Mouse (Mus musculus) forebrain, embryonic 14.5 days (tissue): Measurements from ENCODE around the gene Dnajc3. TPM values are rescaled to one million over a fixed set of nuclear protein-coding genes. Genes with fewer than 3 reads are reported as not detected.

Source experiments
- ATAC-seq: fragments of 200-750 bp; cut with Nextera tagmentation; 2 replicates; pipeline ENCODE4 v1.8.0; 2017; ENCODE audit warnings: mild to moderate bottlenecking, moderate library complexity
- DNase-seq: peaks from one replicate; pipeline ENCODE4 v3.0.0-alpha.2; 2015; ENCODE audit warnings: low spot score
- H3K27ac ChIP-seq: fragments of 300-500 bp; sonication (generic); 2 replicates; pipeline ENCODE4 v1.5.1; 2014; ENCODE audit warnings: low read depth, mild to moderate bottlenecking, control low read depth, low read length, moderate library complexity
- H3K27me3 ChIP-seq: fragments of 300-500 bp; sonication (generic); replicated peaks from 2 replicates; pipeline ENCODE4 v1.6.1; 2014; ENCODE audit warnings: low read length, control low read depth, mixed read lengths; ENCODE audit not compliant: control insufficient read depth, insufficient read depth
- H3K36me3 ChIP-seq: fragments of 300-500 bp; sonication (generic); 2 replicates; pipeline ENCODE4 v1.6.1; 2014; ENCODE audit warnings: low read length, control low read depth; ENCODE audit not compliant: control insufficient read depth, insufficient read depth
- H3K4me1 ChIP-seq: fragments of 300-500 bp; sonication (generic); 2 replicates; pipeline ENCODE4 v1.6.1; 2014; ENCODE audit warnings: antibody characterized with exemption, low read length, control low read depth; ENCODE audit not compliant: control insufficient read depth, insufficient read depth
- H3K4me2 ChIP-seq: fragments of 300-500 bp; sonication (generic); 2 replicates; pipeline ENCODE4 v1.6.1; 2014; ENCODE audit warnings: mild to moderate bottlenecking, control low read depth, low read length
- H3K4me3 ChIP-seq: fragments of 300-500 bp; sonication (generic); 2 replicates; pipeline ENCODE4 v1.5.1; 2014; ENCODE audit warnings: low read depth, low read length, control low read depth
- H3K9ac ChIP-seq: fragments of 300-500 bp; sonication (generic); 2 replicates; pipeline ENCODE4 v1.6.1; 2014; ENCODE audit warnings: mild to moderate bottlenecking, low read length, control low read depth, moderate library complexity
- H3K9me3 ChIP-seq: fragments of 300-500 bp; sonication (generic); replicated peaks from 2 replicates; pipeline ENCODE4 v1.6.1; 2016; ENCODE audit warnings: low read length, control low read depth, mixed read lengths; ENCODE audit not compliant: control insufficient read depth
- WGBS: fragments of 180-500 bp; shearing (Covaris S2); extraction: QIAGEN DNeasy Blood & Tissue Kit; methylation state at CpG from one replicate; pipeline ENCODE4 v1.1.7; 2014; 5-methylcytosine and 5-hydroxymethylcytosine counted together
- polyA plus RNA-seq: library from polyadenylated mRNA; unstranded; fragments of >200 nt; fragmentation: Nextera tagmentation; extraction: Ambion mirVana; gene quantifications from 2 replicates; pipeline ENCODE4 v1.2.1, GENCODE M21; 2014

The Dnajc3 gene
- polyA plus RNA-seq, 1 experiment from 2014 or later = 18.8 TPM

DNA sequence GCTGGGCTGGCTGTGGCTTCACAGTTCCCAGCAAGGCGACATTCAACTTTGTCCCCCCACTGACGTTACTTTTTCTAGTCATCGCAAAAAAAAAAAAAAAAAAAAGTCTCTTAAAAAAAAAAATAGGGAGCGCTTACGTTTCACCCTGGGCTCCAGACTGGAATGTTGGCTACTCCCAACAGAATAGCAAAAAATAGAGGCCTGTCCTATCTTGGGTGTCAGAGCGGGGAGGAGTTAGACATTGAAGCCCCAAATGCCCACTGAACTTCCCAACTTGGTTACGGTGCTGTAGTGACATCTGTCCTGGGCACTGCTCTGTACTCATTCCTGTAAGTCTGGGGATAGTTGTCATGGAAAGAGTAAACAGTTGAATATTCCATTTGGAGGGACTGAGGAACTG lies 775 bp downstream of the Dnajc3 start:
- peak overlapping the region; percentile 74 for H3K4me2 ChIP-seq
- no peaks in the 10 kb centered on the region for H3K27me3 ChIP-seq
- WGBS = 2% methylated on average over 7 of the region's 7 CpGs
- peak overlapping the region; percentile 97 for H3K4me3 ChIP-seq
- ATAC-seq (no peak), DNase-seq (peak; percentile 22)
- H3K9me3 ChIP-seq = no peaks in the 10 kb centered on the region
- H3K36me3 ChIP-seq = no peaks in the 10 kb centered on the region
- H3K27ac ChIP-seq = no peak overlapping the region
- H3K9ac ChIP-seq = peak overlapping the region; percentile 96
- H3K4me1 ChIP-seq = peaks cover 9% of the 10 kb centered on the region

DNA sequence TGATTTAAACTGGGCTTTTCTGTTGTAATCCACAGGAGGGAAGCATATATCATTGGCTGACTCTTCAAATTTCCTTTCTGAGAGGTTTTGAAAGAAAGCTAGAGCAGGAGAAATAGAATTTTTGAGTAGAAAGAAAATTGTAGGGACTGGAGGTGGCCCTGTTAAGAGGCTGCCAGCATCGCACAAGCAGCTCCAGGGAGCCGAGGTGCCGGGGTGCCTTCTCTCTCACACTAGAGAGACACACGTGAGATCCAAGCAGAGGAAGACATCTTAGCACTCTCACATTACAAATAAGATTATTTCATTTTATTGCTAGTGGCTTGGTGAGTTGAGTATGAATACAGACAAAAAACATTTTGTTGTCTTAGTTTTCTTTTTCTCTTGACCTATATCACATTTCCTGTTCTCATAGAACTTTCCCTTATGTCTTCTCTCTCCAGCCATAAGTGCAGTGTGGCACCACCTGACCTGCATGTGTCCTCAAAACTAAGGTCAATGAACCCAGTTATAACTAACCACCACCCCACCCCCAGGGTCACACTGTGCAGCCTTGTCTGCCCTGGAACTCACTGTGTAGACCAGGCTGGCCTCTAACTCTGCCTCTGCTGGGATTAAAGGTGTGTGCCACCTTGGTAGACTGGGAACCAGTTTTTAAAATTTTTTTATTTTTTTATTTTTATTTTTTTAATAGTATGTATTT lies 3.2 kb downstream of the Dnajc3 start:
- 73% methylated on average over 4 of the region's 4 CpGs for WGBS
- H3K27me3 ChIP-seq = no peaks in the 10 kb centered on the region

DNA sequence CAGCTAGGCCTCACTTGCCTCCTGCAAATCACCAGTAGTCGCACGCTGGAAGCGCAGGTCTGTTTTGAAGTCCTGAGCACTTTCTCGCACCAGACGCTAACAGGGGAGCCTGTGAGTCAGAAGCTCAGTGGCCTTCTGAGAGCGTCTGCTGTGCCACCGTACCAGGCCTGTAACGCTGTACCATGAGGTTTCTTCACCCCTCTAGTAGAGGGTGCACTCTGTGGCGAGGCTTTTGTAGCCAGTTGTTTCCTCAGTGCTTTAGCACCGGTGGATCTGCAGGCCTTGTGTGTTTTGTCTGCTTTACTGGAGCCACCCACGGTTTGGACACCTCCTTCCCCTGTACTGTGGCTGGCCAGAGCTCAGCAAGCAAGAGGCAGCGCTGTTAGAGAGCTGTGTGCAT lies 4.3 kb downstream of the Dnajc3 start:
- DNase-seq (no peak), ATAC-seq (no peak)
- no peak overlapping the region for H3K4me2 ChIP-seq
- H3K27ac ChIP-seq = no peak overlapping the region
- no peaks in the 10 kb centered on the region for H3K27me3 ChIP-seq
- H3K9me3 ChIP-seq = no peaks in the 10 kb centered on the region
- no peak overlapping the region for H3K9ac ChIP-seq
- peaks cover 9% of the 10 kb centered on the region for H3K4me1 ChIP-seq
- no peak overlapping the region for H3K4me3 ChIP-seq
- 38% methylated on average over 12 of the region's 12 CpGs for WGBS
- H3K36me3 ChIP-seq = no peaks in the 10 kb centered on the region

More for the DNA sequence above, 3.2 kb downstream of the Dnajc3 start:
- Histone ChIP-seq H3K4me3 (no peak overlapping the region), H3K9ac (0 out of 2 replicates have a peak overlapping the region, but pooled peaks have one; percentile 6), H3K4me2 (no peak overlapping the region), H3K9me3 (no peaks in the 10 kb centered on the region), H3K4me1 (peaks cover 9% of the 10 kb centered on the region), H3K27ac (no peak overlapping the region), H3K36me3 (no peaks in the 10 kb centered on the region)
- DNase-seq = no peak
- ATAC-seq = no peak

DNA sequence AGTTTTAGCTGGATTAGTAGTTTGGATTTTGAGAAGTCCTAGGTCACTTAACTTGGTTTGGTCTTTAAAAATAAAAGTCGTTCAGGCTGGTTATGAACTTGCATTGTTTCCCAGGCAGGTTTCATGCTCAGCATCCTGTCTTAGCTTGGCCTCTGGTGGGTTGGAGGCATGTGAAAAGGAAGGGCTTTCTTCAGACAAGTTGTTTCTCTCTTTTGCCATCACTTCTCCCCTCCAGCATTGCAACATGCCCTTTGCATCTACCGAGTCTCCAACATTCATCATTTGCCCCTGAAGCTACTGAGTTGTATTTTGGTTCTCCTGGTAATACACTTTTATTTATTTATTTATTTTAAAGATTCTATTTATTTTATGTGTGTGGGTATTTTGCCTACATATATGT lies 6.9 kb downstream of the Dnajc3 start:
- Histone ChIP-seq H3K4me3 (no peak overlapping the region), H3K4me2 (no peak overlapping the region), H3K9ac (no peak overlapping the region), H3K27me3 (no peaks in the 10 kb centered on the region), H3K36me3 (no peaks in the 10 kb centered on the region), H3K9me3 (no peaks in the 10 kb centered on the region), H3K4me1 (no peaks in the 10 kb centered on the region), H3K27ac (no peak overlapping the region)
- DNase-seq (no peak), ATAC-seq (no peak)
- 90% methylated on average over 2 of the region's 2 CpGs for WGBS

DNA sequence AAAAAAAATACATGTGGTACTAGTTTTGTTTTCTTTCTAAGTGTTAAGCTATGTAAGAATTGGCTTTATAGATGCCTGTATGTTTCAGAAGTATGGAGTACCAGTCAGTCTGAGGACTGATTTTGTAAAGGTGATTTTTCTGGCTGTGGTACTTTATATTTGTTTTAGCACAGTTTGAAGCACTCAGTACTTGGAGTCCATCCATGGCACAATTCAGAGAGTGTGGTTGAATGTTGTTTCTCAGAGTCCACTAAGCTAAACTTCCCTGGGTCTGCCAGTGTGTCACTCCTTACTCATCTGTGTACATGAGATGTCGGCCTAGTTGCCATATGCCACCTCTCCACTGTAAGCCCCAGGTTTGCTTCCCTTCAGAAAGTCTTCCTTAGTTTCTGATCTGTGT lies 11.1 kb downstream of the Dnajc3 start:
- Histone ChIP-seq H3K27ac (no peak overlapping the region), H3K36me3 (no peaks in the 10 kb centered on the region), H3K4me1 (no peaks in the 10 kb centered on the region), H3K9ac (no peak overlapping the region), H3K4me2 (no peak overlapping the region), H3K27me3 (no peaks in the 10 kb centered on the region), H3K9me3 (no peaks in the 10 kb centered on the region), H3K4me3 (no peak overlapping the region)
- 96% methylated on average over 1 of the region's 1 CpGs for WGBS
- ATAC-seq (no peak), DNase-seq (no peak)

DNA sequence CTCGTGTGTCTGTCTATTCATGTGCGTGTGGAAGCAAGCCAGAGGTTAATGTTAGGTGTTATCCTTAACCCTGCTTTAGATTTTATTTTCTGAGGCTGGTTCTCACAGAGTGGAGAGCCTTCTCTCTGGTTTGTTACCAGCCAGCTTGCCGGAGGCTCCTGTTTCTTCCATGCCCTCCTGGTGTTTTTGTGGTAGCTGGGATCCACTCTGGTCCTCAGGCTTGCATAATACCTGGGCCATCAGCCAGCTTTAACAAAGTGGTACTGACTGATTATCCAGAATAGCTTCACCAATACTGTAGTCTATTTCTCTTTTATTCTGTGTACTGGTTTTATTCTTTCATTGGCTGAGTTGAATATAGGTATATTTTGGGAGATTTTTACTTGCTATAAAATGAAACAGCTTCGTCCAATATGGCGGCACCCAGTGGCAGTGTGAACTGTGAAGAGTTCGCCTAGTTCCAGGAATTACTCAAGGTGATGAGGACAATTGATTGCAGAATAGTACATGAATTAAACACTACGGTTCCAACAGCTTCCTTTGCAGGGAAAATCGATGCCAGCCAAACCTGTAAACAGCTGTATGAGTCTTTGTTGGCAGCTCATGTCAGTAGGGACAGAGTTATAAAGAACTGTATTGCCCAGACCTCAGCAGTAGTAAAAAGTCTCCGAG lies 14.3 kb downstream of the Dnajc3 start:
- ATAC-seq = no peak
- no peaks in the 10 kb centered on the region for H3K4me1 ChIP-seq
- H3K36me3 ChIP-seq = no peaks in the 10 kb centered on the region

DNA sequence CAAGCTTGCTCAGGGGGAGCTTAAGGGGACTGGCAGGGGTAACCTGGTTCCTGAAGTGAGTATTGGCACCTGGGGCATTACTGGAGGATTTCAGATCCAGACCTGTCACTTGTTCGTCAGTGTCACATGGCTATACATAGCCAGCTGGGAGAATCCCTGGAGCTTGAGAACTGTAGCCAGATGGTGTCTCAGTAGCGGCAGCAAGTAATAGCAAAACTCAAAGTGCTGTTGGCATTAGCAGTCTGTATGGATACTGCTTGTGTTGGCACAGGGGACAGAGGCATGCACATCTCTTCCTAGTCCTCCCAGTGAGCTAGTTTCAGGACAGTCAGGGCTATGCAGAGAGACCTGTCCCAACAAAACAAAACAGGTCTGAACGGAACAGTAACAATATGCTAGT lies 20.2 kb downstream of the Dnajc3 start:
- Histone ChIP-seq H3K9me3 (no peaks in the 10 kb centered on the region), H3K4me1 (no peaks in the 10 kb centered on the region), H3K4me2 (no peak overlapping the region), H3K4me3 (no peak overlapping the region), H3K36me3 (peaks cover 27% of the 10 kb centered on the region), H3K27me3 (no peaks in the 10 kb centered on the region), H3K9ac (no peak overlapping the region), H3K27ac (no peak overlapping the region)
- 88% methylated on average over 3 of the region's 3 CpGs for WGBS
- DNase-seq (peak; percentile 49), ATAC-seq (peak; percentile 55; the same call in 1 of the 2 replicates)

More for the DNA sequence above, 14.3 kb downstream of the Dnajc3 start:
- no peak overlapping the region for H3K27ac ChIP-seq
- H3K9me3 ChIP-seq = no peaks in the 10 kb centered on the region
- no peaks in the 10 kb centered on the region for H3K27me3 ChIP-seq
- 90% methylated on average over 9 of the region's 9 CpGs for WGBS
- H3K4me2 ChIP-seq = no peak overlapping the region
- no peak overlapping the region for H3K9ac ChIP-seq
- no peak for DNase-seq
- no peak overlapping the region for H3K4me3 ChIP-seq

DNA sequence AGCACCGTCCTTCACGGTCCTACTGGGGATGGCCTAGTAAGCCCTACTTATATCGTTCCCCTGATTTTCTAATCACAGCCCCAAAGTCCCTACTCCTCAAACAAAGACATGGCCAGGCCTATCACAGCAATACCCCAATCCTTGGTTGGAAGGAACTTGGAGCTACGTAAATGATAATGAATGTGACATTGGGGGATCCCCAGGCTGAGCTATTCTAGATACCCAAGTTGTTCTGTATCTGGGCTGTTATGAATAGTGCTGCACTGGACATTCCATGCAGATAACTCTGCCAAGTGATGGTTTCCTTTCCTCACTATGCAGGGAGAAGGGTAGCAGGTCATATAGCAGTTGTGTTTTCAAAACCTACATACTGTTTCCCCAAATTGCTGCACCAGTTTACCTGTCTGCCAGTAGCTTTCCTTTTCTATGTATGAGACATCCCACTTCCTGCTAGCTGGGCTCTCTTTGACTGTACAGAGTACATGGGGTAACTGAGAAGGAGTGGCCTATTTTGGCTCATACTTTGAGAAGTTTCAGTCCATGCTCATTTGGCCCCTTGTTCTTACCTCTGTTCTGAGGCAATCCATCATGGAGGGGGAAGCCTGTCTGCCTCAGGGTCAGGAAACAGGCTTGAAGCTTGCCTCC lies 27.7 kb downstream of the Dnajc3 start:
- Histone ChIP-seq H3K9ac (no peak overlapping the region), H3K27ac (no peak overlapping the region), H3K36me3 (peaks cover 16% of the 10 kb centered on the region), H3K4me3 (no peak overlapping the region), H3K4me1 (no peaks in the 10 kb centered on the region), H3K9me3 (no peaks in the 10 kb centered on the region), H3K4me2 (no peak overlapping the region), H3K27me3 (no peaks in the 10 kb centered on the region)
- DNase-seq (no peak), ATAC-seq (no peak)
- WGBS = 93% methylated on average over 4 of the region's 4 CpGs

DNA sequence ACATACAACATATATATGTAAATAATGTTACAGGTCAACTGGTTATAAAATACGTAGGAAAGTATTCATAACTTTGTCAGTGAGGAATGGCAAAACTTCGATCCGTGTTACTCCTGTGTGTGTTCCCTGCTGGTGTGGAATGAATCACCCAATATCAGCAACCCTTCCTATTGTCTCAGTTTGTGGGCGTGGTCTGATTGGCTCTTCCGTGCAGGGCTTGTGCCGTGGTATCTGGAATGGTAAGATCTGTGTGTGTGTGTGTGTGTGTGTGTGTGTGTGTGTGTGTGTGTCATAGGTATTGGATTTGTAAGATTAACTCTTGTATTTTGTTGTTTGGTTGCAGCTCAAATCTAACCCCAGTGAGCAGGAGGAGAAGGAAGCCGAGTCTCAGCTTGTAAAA lies 29.9 kb downstream of the Dnajc3 start:
- H3K4me1 ChIP-seq = no peaks in the 10 kb centered on the region
- no peak overlapping the region for H3K9ac ChIP-seq
- H3K27me3 ChIP-seq = no peaks in the 10 kb centered on the region
- no peak for ATAC-seq
- H3K9me3 ChIP-seq = no peaks in the 10 kb centered on the region
- 89% methylated on average over 7 of the region's 7 CpGs for WGBS
- H3K4me3 ChIP-seq = no peak overlapping the region
- H3K4me2 ChIP-seq = no peak overlapping the region
- peaks cover 27% of the 10 kb centered on the region for H3K36me3 ChIP-seq
- no peak overlapping the region for H3K27ac ChIP-seq
- DNase-seq = no peak
